Mouse (Mus musculus) T-helper 2 cell (primary cell): ENCODE measurements around the gene Lrrc1.

Source experiments
- in situ Hi-C: fragments of 300-600 bp; cut with MboI, MseI; formaldehyde crosslinking; loops from one replicate; pipeline ENCODE4 v1.15.1; 2025; ENCODE audit warnings: high pct_unique_total_duplicates

Lrrc1 gene

DNA sequence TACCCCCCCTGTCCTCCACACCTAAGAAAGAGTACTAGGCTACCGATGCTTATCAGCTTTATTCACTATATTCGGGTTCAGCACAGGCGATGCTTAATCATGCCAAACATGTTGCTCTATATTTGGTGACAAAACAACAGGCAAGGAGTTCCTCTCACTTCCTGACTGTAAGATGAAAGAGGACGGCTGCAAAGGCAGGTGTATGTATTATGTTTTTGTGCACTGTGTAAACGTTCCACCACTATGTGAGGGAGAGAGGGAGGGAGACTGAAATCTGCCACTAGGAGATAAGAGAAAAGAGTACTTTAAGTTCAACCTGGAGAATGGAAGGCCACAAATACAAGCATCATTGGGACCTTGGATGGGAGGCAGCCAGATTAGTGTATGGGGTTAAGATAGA is 77.7 kb downstream of the Lrrc1 start:
- in situ Hi-C loops: no loop called here

DNA sequence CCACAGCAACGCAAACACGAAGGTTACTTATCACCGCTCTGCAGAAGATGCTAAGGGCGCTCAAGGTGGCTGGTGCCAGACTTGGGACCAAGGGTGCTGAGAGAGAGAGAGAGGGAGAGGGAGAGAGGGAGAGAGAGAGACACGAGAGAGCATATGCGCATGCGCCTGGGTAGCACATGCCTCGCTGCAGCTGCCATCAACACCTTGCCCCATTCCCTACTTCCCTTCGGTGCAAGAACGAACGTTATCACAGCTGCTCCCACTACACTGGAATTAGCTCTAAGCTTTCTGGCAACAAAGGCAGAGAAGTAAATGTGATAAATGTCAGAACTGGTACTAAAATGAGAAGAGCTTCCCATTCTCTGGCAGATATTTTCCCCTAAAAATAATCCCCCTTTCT is 79.3 kb downstream of the Lrrc1 start:
- in situ Hi-C loops: no loop called here

GRCm38 (mm10) chr9:77463861-77464260 is 80.8 kb downstream of the Lrrc1 start:
- in situ Hi-C loops: no loop called here

GRCm38 (mm10) chr9:77463195-77463594 is 81.5 kb downstream of the Lrrc1 start:
- in situ Hi-C loops: no loop called here

GRCm38 (mm10) chr9:77461371-77461915 is 83.2 kb downstream of the Lrrc1 start:
- in situ Hi-C loops: no loop called here

DNA sequence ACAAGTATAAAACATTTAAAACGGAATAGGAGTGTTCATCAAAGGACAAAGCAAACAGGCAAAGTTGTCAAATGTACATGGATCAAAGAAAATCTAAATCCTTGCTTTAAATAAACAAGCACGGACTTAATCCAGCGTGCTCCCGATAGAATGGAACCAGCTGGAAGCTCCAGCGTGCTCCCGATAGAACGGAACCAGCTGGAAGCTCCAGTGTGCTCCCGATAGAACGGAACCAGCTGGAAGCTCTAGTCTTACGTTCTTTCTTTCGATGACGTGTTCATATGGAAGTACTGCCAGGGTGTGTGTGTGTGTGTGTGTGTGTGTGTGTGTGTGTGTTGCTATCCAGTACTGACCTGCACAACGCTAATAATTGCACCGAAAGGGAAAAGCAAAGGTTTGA is 84.3 kb downstream of the Lrrc1 start:
- in situ Hi-C loops: no loop called here

DNA sequence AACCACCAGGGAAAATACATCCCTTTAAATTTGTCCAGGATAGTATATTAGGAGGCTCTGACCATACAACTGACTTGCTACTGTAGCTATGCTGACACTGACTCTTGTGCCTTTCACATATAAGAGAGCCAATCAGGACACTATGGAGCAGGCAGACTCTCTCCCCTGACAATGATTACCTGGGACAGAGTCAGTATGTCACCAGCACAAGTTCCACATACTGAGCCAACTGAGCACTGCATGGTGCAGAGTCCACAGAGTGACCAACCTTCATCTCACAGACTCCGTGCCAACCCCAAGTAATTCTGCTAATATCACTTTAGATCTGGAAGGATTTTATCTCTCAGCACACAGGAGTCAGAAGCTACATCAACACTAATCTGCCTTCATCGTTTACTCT is 85.3 kb downstream of the Lrrc1 start:
- in situ Hi-C loops: no loop called here

GRCm38 (mm10) chr9:77456169-77456826 is 88.4 kb downstream of the Lrrc1 start:
- in situ Hi-C loops: no loop called here

GRCm38 (mm10) chr9:77455439-77456168 is 89.1 kb downstream of the Lrrc1 start:
- in situ Hi-C loops: no loop called here

DNA sequence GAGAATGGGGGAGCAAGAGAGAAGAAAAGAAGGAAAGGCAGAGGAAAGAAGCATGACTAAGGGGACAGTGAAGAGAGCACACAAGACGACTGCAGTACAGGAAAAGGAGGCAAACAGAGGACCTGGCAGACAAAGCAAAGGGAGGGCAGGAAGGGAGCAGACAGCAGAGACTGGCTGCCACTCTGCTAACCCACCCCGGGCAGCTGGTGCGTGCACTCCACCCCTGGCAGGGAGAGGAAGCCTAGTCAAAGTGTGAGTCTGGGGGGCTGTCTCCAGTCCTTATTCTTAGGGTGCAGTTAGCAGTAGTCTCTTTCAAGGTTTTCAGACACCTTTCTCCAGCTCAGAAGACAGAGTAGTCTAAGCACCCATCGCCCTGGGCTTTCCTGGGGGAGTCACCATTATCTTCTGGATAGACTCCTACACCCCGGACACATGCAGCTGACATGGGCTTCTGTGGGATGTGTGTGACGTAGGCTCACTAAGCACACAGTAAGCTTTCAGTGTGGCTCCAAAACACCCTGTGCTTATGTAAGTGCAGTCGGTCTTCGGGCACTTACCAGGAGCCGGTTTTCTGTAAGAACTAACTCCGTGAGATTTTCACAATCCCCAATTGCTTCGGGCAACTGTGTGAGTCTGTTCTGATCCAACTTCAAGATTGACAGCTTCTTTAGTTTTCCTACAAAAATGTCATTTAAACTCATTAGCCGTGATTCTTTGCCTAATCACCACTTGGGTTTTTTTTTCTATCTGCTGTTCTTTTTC is 92.4 kb downstream of the Lrrc1 start:
- in situ Hi-C loops: no loop called here

- in situ Hi-C loops: no loop called here
Observed at GRCm38 (mm10) chr9:77450447-77450846, 94.2 kb downstream of the Lrrc1 start.

GRCm38 (mm10) chr9:77444876-77445275 is 99.8 kb downstream of the Lrrc1 start:
- in situ Hi-C loops: no loop called here

DNA sequence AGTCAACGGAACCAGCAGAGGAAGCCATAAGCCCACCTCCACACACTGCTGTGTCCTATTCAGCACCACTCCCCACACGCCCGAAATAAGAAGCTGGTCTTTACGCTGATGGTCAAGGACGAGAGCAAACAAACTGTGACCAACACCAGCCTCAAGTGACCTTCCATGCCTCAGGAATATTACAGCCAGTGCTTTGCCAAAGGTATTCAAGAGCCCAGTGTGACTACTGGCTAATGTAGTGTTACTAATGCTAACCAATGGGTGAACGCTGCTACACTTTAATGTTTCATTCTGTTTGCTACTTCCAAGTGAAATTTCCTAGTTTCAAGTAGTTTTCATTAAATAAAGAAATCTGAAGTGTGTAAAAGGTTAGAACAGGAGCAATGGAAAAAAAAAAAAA is 105.3 kb downstream of the Lrrc1 start:
- in situ Hi-C loops: loop anchor here (5.0 kb wide), 1 partner anchor 93 kb away; no protein-coding TSS in a partner anchor

- in situ Hi-C loops: loop anchor here (5.0 kb wide), 1 partner anchor 93 kb away; no protein-coding TSS in a partner anchor
Observed at GRCm38 (mm10) chr9:77438836-77439271, 105.8 kb downstream of the Lrrc1 start.

GRCm38 (mm10) chr9:77437131-77437530 is 107.5 kb downstream of the Lrrc1 start:
- in situ Hi-C loops: loop anchor here (5.0 kb wide), 1 partner anchor 95 kb away; no protein-coding TSS in a partner anchor

- in situ Hi-C loops: loop anchor here (5.0 kb wide), 1 partner anchor 97 kb away; no protein-coding TSS in a partner anchor
Observed at GRCm38 (mm10) chr9:77434965-77435364, 109.7 kb downstream of the Lrrc1 start.

- in situ Hi-C loops: no loop called here
Observed at GRCm38 (mm10) chr9:77433476-77433875, 111.2 kb downstream of the Lrrc1 start.

DNA sequence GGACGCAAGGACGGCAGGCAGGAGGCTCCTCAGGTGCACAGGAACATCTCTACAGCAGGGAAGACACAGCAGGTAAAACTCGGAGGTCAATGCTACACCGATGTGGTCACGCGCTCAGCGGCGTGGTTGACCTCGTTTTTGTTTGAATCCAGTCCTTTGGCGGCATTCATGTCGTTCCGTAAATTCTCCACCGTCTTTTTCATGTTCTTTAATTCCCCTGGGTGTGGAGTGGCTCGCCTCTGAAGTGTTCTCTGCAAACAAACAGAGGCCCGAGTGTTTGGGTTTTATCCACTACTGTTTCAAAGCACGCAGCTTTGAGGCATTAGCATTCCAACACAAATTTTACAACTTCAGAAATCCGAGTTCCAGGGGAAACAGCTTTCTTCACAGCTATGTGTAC is 112.6 kb downstream of the Lrrc1 start:
- in situ Hi-C loops: no loop called here

GRCm38 (mm10) chr9:77430413-77431087 is 114.1 kb downstream of the Lrrc1 start:
- in situ Hi-C loops: no loop called here

DNA sequence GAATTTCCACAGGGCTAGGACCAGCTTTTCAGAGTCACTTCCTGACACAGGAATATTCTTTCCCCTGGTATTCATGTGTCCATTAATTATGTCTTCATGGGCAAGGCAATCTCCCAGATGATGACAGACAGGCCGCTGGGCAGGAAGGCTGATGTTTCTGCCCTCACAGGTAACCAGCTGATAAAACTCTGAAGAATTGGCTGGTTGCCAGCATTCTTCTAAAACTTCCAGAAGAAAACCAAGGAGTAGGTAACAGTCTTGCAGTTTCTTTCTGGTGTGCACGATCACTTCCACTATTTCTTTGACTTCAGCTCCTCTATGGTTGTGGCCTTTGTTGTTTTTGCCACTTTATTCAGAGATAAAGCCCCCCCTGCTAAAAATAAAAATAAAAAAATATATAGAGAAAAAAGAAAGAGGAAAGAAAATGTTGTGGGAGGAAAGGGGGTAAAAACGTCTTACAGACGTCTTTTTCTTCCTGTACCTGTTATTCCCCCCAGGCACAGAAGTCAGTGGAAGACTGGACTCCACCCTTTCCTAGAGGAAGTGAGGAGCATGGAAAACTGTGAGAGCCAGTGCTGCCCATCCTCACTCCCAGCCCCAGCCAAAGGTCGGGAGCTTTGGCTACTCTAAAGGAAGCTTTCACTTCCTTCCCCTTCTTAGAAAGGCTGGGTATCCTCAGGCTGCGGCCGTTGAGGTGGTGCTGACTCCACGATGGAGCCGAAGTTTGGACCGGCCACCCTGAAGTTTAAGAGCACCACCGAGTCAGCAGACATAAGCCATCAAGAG is 115.2 kb downstream of the Lrrc1 start:
- in situ Hi-C loops: no loop called here

DNA sequence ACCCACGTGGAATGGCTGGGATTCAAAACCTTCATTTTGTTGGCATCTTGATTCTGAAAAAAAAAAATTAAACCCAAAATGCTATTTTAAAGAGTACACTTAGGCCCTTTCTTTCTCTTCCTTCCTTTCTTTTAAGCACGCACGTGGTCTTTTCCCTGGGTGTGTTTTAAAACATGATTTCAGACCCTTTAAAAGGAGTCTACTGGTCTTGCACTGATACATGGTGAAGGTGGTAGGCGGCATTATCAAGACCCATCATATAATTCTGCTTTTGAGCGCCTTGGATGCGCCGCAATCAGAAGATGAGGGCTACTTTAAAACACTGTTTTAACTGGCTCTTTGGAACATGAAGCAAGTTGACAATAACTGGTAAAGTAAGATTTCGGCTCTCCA is 115.9 kb downstream of the Lrrc1 start:
- in situ Hi-C loops: no loop called here
